Mouse (Mus musculus) C2C12 (cell line): ENCODE data around the gene Irgq. TPM values are rescaled to one million over a fixed set of nuclear protein-coding genes. Genes with fewer than 3 reads are reported as not detected.
A peak's percentile ranks its signal among the peaks of the same experiment; 100 is the strongest.
"Not testable (repeated sequence)": the region's sequence is repeated elsewhere in the genome, so short reads cannot be mapped to it uniquely, and the experiment has no call there.

ENCODE experiments used
- H3K27me3 ChIP-seq: one replicate; pipeline ENCODE4 v1.6.1; 2011; ENCODE audit not compliant: control insufficient read depth, insufficient read depth, insufficient read length
- H3K36me3 ChIP-seq: one replicate; pipeline ENCODE4 v1.6.1; 2011; ENCODE audit not compliant: control insufficient read depth, insufficient read depth
- H3K4me3 ChIP-seq: one replicate; pipeline ENCODE4 v1.5.1; 2011; ENCODE audit warnings: mild to moderate bottlenecking, control low read depth; ENCODE audit not compliant: poor library complexity, insufficient read depth, severe bottlenecking
- H3K79me2 ChIP-seq: one replicate; pipeline ENCODE4 v1.6.1; 2011; ENCODE audit not compliant: control insufficient read depth, insufficient read depth
- H3K79me3 ChIP-seq: one replicate; pipeline ENCODE4 v1.6.1; 2011; ENCODE audit warnings: low read depth, control low read depth
- H3ac ChIP-seq: one replicate; pipeline ENCODE3; 2011; ENCODE audit warnings: low read depth; ENCODE audit not compliant: control insufficient read depth, insufficient read length
- CEBPB ChIP-seq: IDR thresholded peaks from one replicate; pipeline ENCODE4 v1.6.1; 2011; ENCODE audit warnings: low read depth, mild to moderate bottlenecking, control low read depth, moderate library complexity
- CTCF ChIP-seq: IDR thresholded peaks from one replicate; pipeline ENCODE4 v1.5.1; 2011; ENCODE audit not compliant: control insufficient read depth, insufficient read depth, insufficient read length
- FOSL1 ChIP-seq: IDR thresholded peaks from one replicate; pipeline ENCODE4 v1.8.0; 2011; ENCODE audit warnings: mild to moderate bottlenecking, low read length; ENCODE audit not compliant: poor library complexity, insufficient read depth, severe bottlenecking
- MAX ChIP-seq: IDR thresholded peaks from one replicate; pipeline ENCODE4 v1.6.1; 2011; ENCODE audit warnings: mild to moderate bottlenecking, control low read depth
- MYOD1 ChIP-seq: IDR thresholded peaks from one replicate; pipeline ENCODE4 v1.6.1; 2011; ENCODE audit warnings: low read depth; ENCODE audit not compliant: control insufficient read depth, insufficient read length
- MYOG ChIP-seq: IDR thresholded peaks from one replicate; pipeline ENCODE4 v1.6.1; 2011; ENCODE audit not compliant: control insufficient read depth, insufficient read length; ENCODE audit errors: extremely low read depth
- USF1 ChIP-seq: IDR thresholded peaks from one replicate; pipeline ENCODE4 v1.6.1; 2011; ENCODE audit warnings: low read depth, mild to moderate bottlenecking, control low read depth, moderate library complexity
- polyA plus RNA-seq: library from polyadenylated mRNA; unstranded; fragments of >200 nt; fragmentation: generic; extraction: Trizol; gene quantifications from one replicate; pipeline ENCODE4 v1.2.1, GENCODE M21; 2012; ENCODE audit warnings: missing spikeins

Irgq gene
- polyA plus RNA-seq, 1 experiment: 7.9 TPM

- Histone ChIP-seq H3K36me3 (peaks cover 4% of the 10 kb centered on the region), H3K4me3 (peak within 1 kb of the TSS; percentile 64), H3K79me2 (peaks cover 22% of the 10 kb centered on the region), H3K27me3 (no peaks in the 10 kb centered on the region), H3K79me3 (peaks cover 20% of the 10 kb centered on the region), H3ac (peak within 1 kb of the TSS; percentile 98)
- TF ChIP-seq MYOG (no peak), MAX (peak; percentile 79)
Measured at GRCm38 (mm10) chr7:24506838-24507725, 23.4 kb upstream of the Irgq start, which contains the start of gene Zfp428. TSS of gene Zfp428 (plus strand) at chr7:24507006.

GRCm38 (mm10) chr7:24507726-24508114 is 22.8 kb upstream of the Irgq start:
- peak overlapping the region; percentile 64 for H3K4me3 ChIP-seq
- TF ChIP-seq USF1 (no peak), FOSL1 (no peak), MYOG (no peak), MYOD1 (no peak), CEBPB (no peak), CTCF (no peak), MAX (no peak)

DNA sequence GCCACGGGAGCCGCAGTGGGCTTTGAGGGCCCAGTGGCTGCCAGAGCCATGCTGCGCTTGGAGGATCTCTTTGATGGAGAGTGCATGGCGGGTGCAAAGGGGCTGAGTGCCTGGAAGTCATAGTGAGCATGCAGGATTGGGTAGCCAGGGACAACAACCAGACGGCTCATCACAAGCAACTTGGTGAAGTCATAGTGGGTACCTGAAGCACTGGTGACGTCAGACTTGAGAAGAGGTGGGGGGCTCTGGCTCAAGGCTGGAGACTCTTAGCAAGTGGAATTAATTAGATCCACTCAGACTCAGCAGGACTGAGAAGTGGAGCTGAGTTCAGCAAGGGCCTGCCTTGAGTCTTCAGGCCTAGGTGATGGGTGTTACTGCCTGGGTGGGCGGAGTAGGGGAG is 18.1 kb upstream of the Irgq start, which contains the start of gene AC161166.1:
TSS of gene AC161166.1 (minus strand) at position 101 of the 400 bp plus-strand sequence.
- Histone ChIP-seq H3ac (no peak within 1 kb of the TSS), H3K79me3 (peaks cover 20% of the 10 kb centered on the region), H3K79me2 (peaks cover 22% of the 10 kb centered on the region), H3K36me3 (peaks cover 8% of the 10 kb centered on the region), H3K27me3 (no peaks in the 10 kb centered on the region), H3K4me3 (no peak within 1 kb of the TSS)
- TF ChIP-seq FOSL1 (no peak), MYOG (no peak)

More at GRCm38 (mm10) chr7:24507726-24508114, 22.8 kb upstream of the Irgq start:
- H3ac ChIP-seq: peak overlapping the region; percentile 98
- H3K79me3 ChIP-seq: peaks cover 20% of the 10 kb centered on the region
- no peaks in the 10 kb centered on the region for H3K27me3 ChIP-seq
- peaks cover 22% of the 10 kb centered on the region for H3K79me2 ChIP-seq
- peaks cover 5% of the 10 kb centered on the region for H3K36me3 ChIP-seq

DNA sequence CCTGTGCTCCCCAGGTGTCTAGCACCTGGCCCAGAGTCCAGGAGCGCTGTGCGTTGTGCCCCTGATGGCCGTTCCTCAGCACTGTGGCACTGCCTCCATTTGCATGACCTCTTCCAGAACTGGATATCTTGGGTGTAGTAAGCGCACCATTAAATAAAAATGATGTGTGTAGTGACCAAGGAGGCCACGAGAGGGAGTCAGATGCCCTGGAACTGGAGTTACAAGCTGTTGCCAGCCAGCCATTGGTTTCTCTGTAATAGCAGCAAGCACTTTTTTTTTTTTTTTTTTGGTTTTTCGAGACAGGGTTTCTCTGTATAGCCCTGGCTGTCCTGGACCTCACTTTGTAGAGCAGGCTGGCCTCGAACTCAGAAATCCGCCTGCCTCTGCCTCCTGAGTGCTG is 14.2 kb upstream of the Irgq start:
- H3K36me3 ChIP-seq, H3ac ChIP-seq, H3K27me3 ChIP-seq, H3K4me3 ChIP-seq, H3K79me3 ChIP-seq, H3K79me2 ChIP-seq: not testable (repeated sequence)
- TF ChIP-seq CTCF: peak; percentile 2

DNA sequence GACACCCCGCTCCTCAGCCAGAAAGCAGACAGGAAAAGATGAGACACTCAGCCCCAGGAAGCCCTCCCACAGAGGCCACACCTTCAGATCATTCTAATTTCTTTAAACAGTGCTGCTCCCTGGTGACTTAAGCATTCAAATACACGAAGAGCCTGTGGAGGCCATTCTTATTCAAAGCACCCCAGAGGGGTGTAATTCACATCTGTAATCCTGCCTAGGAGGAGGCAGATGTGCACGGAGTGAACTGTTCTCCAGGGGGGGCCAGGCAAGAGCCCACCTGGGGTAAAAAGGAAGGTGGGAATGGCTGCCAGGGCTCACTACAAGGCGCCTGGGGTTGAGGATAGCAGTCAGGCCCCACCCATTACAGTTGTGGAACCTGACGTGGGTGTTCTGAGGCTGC is 13.4 kb upstream of the Irgq start:
- Histone ChIP-seq H3K79me3 (no peaks in the 10 kb centered on the region), H3K27me3 (no peaks in the 10 kb centered on the region), H3ac (no peak overlapping the region), H3K79me2 (no peaks in the 10 kb centered on the region), H3K4me3 (no peak overlapping the region), H3K36me3 (peaks cover 4% of the 10 kb centered on the region)
- TF ChIP-seq USF1 (no peak), CTCF (no peak), FOSL1 (no peak), MAX (no peak), MYOG (no peak), CEBPB (no peak), MYOD1 (no peak)

DNA sequence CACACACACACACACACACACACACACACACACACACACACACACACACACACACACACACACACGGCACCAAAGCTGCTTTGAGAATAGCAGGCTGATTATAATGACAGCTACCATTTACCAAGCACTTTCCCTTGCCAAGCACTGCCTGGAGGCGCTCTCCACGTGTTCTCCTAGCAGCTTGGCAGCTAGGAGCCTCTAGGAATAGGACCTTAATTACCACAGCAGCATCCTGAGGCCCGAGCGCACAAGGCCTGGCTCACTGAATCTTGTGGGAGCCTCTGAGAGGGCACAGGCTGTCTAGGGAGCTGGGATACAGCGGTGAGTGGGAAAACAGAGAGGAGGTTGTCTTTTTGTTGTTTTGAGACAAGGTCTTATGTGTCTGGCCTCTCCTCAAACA is 12.8 kb upstream of the Irgq start:
- Histone ChIP-seq H3K36me3 (peaks cover 3% of the 10 kb centered on the region), H3K27me3 (no peaks in the 10 kb centered on the region), H3K4me3 (no peak overlapping the region), H3K79me2 (no peaks in the 10 kb centered on the region), H3K79me3 (no peaks in the 10 kb centered on the region), H3ac (no peak overlapping the region)
- TF ChIP-seq MYOG: no peak
- TF ChIP-seq CEBPB: no peak
- no peak for TF ChIP-seq MYOD1
- TF ChIP-seq CTCF: no peak
- no peak for TF ChIP-seq MAX
- no peak for TF ChIP-seq FOSL1
- no peak for TF ChIP-seq USF1
